Mouse (Mus musculus) olfactory bulb, adult 2 months (tissue): ENCODE data around the gene Tdrd6.

Experiments
- CTCF ChIP-seq: fragments of 200-500 bp; IDR thresholded peaks from 2 replicates; pipeline ENCODE4 v1.5.1; 2012; ENCODE audit warnings: low read depth, mild to moderate bottlenecking, low read length, moderate library complexity; ENCODE audit not compliant: insufficient read depth
- POLR2A ChIP-seq: fragments of 200-500 bp; IDR thresholded peaks from 2 replicates; pipeline ENCODE4 v1.6.1; 2012; ENCODE audit warnings: mild to moderate bottlenecking, low read depth, low read length, moderate library complexity; ENCODE audit not compliant: insufficient read depth

DNA sequence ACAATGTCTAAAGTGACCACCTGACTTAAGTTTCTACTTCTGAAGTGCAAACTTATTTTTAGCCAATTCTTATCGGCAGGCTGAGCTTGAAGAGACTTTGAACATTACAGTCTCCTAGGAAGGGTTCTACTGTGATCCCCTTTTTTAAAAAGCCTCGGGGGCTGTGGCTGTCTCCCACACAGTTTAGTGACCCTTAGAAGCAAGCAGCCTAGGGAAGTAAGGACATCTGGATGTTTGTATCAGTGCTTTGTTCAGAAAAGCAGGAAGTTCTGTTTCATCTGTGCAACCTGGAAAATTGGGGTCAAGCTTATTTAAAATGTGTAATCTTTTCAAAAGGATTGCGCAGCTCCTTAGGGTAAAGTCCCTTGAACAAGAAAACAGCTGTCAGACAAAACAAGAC, 49.6 kb downstream of the Tdrd6 start:
- no peak for TF ChIP-seq POLR2A
- TF ChIP-seq CTCF, result no peak
